Mouse (Mus musculus): ENCODE data around the gene Sbsn.
"Not testable (repeated sequence)": the region's sequence is repeated elsewhere in the genome, so short reads cannot be mapped to it uniquely, and the experiment has no call there.

Gene Sbsn

GRCm38 (mm10) chr7:30751086-30751669 lies at the start of gene Sbsn:
Gene Sbsn (plus strand): TSS chr7:30751471.
- DNase-seq (ENCODE audit: extremely low spot score, low read depth, low spot score) = no peak

GRCm38 (mm10) chr7:30706214-30706882 lies 44.9 kb upstream of the Sbsn start:
- DNase-seq (ENCODE audit: extremely low spot score, low read depth, low spot score) = no peak

- no peak for DNase-seq (ENCODE audit: extremely low spot score, low read depth, low spot score)
Measured at GRCm38 (mm10) chr7:30707441-30707840, 43.8 kb upstream of the Sbsn start.

- DNase-seq (ENCODE audit: extremely low spot score, low read depth, low spot score) = no peak
Measured at GRCm38 (mm10) chr7:30711942-30712341, 39.3 kb upstream of the Sbsn start, which contains the start of gene Atp4a. Gene Atp4a (plus strand): TSS chr7:30712209.

- peak; percentile 46 for DNase-seq (ENCODE audit: extremely low spot score, low read depth, low spot score)
Measured at GRCm38 (mm10) chr7:30717006-30717715, 34.1 kb upstream of the Sbsn start.

- no peak for DNase-seq (ENCODE audit: extremely low spot score, low read depth, low spot score)
Measured at GRCm38 (mm10) chr7:30717716-30718046, 33.6 kb upstream of the Sbsn start.

GRCm38 (mm10) chr7:30719669-30720068 lies 31.6 kb upstream of the Sbsn start:
- DNase-seq (ENCODE audit: extremely low spot score, low read depth, low spot score) = no peak

- DNase-seq (ENCODE audit: extremely low spot score, low read depth, low spot score) = no peak
Measured at GRCm38 (mm10) chr7:30721286-30721685, 30.0 kb upstream of the Sbsn start.

- DNase-seq (ENCODE audit: extremely low spot score, low read depth, low spot score) = no peak
Measured at GRCm38 (mm10) chr7:30723274-30723953, 27.9 kb upstream of the Sbsn start.

- no peak for DNase-seq (ENCODE audit: extremely low spot score, low read depth, low spot score)
Measured at GRCm38 (mm10) chr7:30728214-30728613, 23.1 kb upstream of the Sbsn start.

- no peak for DNase-seq (ENCODE audit: extremely low spot score, low read depth, low spot score)
Measured at GRCm38 (mm10) chr7:30728739-30729395, 22.4 kb upstream of the Sbsn start.

GRCm38 (mm10) chr7:30729396-30730063 lies 21.7 kb upstream of the Sbsn start, which contains the start of gene Tmem147:
Gene Tmem147 (minus strand): TSS chr7:30729540.
- peak; percentile 66 for DNase-seq (ENCODE audit: extremely low spot score, low read depth, low spot score)

- not testable (repeated sequence) for DNase-seq (ENCODE audit: extremely low spot score, low read depth, low spot score)
Measured at GRCm38 (mm10) chr7:30730064-30730722, 21.1 kb upstream of the Sbsn start.

GRCm38 (mm10) chr7:30736211-30736610 lies 15.1 kb upstream of the Sbsn start:
- no peak for DNase-seq (ENCODE audit: extremely low spot score, low read depth, low spot score)

GRCm38 (mm10) chr7:30742570-30742969 lies 8.7 kb upstream of the Sbsn start:
- not testable (repeated sequence) for DNase-seq (ENCODE audit: extremely low spot score, low read depth, low spot score)

- DNase-seq (ENCODE audit: extremely low spot score, low read depth, low spot score) = not testable (repeated sequence)
Measured at GRCm38 (mm10) chr7:30743617-30744016, 7.7 kb upstream of the Sbsn start, which contains the start of gene Gapdhs. Gene Gapdhs (minus strand): TSS chr7:30743681.

- no peak for DNase-seq (ENCODE audit: extremely low spot score, low read depth, low spot score)
Measured at GRCm38 (mm10) chr7:30744022-30744598, 7.2 kb upstream of the Sbsn start.

- no peak for DNase-seq (ENCODE audit: extremely low spot score, low read depth, low spot score)
Measured at GRCm38 (mm10) chr7:30747525-30748204, 3.6 kb upstream of the Sbsn start.

All from hindlimb bud, embryonic 11.5 days (tissue).